Mouse (Mus musculus) erythroblast, embryonic 14.5 days (primary cell): Measurements from ENCODE around the gene Insm2. TPM values are rescaled to one million over a fixed set of nuclear protein-coding genes. Genes with fewer than 3 reads are reported as not detected.

Experiments
- H3K27me3 ChIP-seq: 2 replicates; pipeline ENCODE4 v1.6.1; 2012; ENCODE audit warnings: inconsistent platforms; ENCODE audit not compliant: control insufficient read depth
- H3K36me3 ChIP-seq: 2 replicates; pipeline ENCODE4 v1.6.1; 2012; ENCODE audit warnings: mild to moderate bottlenecking, inconsistent platforms; ENCODE audit not compliant: control insufficient read depth
- H3K4me1 ChIP-seq: 2 replicates; pipeline ENCODE4 v1.6.1; 2012; ENCODE audit warnings: inconsistent platforms; ENCODE audit not compliant: control insufficient read depth
- H3K4me3 ChIP-seq: replicated peaks from 2 replicates; pipeline ENCODE3; 2012; ENCODE audit warnings: moderate library complexity, mild to moderate bottlenecking, inconsistent platforms
- H3K9me3 ChIP-seq: 2 replicates; pipeline ENCODE4 v1.6.1; 2012; ENCODE audit warnings: low read length, inconsistent platforms, mixed read lengths; ENCODE audit not compliant: control insufficient read depth
- GATA1 ChIP-seq: IDR thresholded peaks from 2 replicates; pipeline ENCODE4 v1.6.1; 2012; ENCODE audit warnings: low read length, inconsistent platforms, mixed read lengths
- TAL1 ChIP-seq: IDR thresholded peaks from 3 replicates; pipeline ENCODE4 v1.6.1; 2012; ENCODE audit warnings: low read length, inconsistent platforms, mixed read lengths
- polyA plus RNA-seq: library from polyadenylated mRNA; stranded (reverse); fragments of >175 nt; gene quantifications from 2 replicates; pipeline ENCODE4 v1.2.3, GENCODE M21; 2012

Insm2 gene
- polyA plus RNA-seq, 1 experiment: not detected

GRCm38 (mm10) chr12:55648011-55648525 is 48.8 kb downstream of the Insm2 start:
- H3K4me3 ChIP-seq: no peak overlapping the region
- no peaks in the 10 kb centered on the region for H3K27me3 ChIP-seq
- no peaks in the 10 kb centered on the region for H3K4me1 ChIP-seq
- no peaks in the 10 kb centered on the region for H3K36me3 ChIP-seq
- H3K9me3 ChIP-seq: no peaks in the 10 kb centered on the region
- TF ChIP-seq TAL1: no peak
- TF ChIP-seq GATA1: no peak

Other genes with a start within 250 kb of the Insm2 start
- 1.2 and 1.9 TPM in 2 replicates for gene Psma6, start 215.2 kb upstream of the Insm2 start, polyA plus RNA-seq
- gene Nfkbia, start 106.8 kb upstream of the Insm2 start, polyA plus RNA-seq: 4.2 and 6.8 TPM in 2 replicates
- 0.03 TPM in 1 of 2 replicates, not detected in the other for gene Aldoart2, start 34.2 kb upstream of the Insm2 start, polyA plus RNA-seq
- 0.83 and 1.7 TPM in 2 replicates for gene Ralgapa1, start 221.7 kb downstream of the Insm2 start, polyA plus RNA-seq
- gene Brms1l, start 236.9 kb downstream of the Insm2 start, polyA plus RNA-seq: 6.1 and 8.1 TPM in 2 replicates